Mouse (Mus musculus): ENCODE results near the gene Krt12. TPM values are rescaled to one million over a fixed set of nuclear protein-coding genes. Genes with fewer than 3 reads are reported as not detected.

Gene Krt12
- 5.2 and 6.6 TPM in 2 replicates for polyA plus RNA-seq (2021; fragmentation: Nextera tagmentation)
- long read RNA-seq, experiment 1, partial matches to known transcripts = 10 of 10 reads
- long read RNA-seq, experiment 1, other reads (novel, unspliced or antisense) = 0 of 10 reads
- long read RNA-seq, experiment 2 = 0 reads

GRCm38 (mm10) chr11:99422159-99422558 lies at the start of gene Krt12:
Krt12 (minus strand) TSS chr11:99422259.

GRCm38 (mm10) chr11:99437972-99438371 lies 15.9 kb upstream of the Krt12 start, which contains the start of gene Krt20:
Krt20 (minus strand) TSS chr11:99438150.

GRCm38 (mm10) chr11:99389264-99389663 lies 32.8 kb downstream of the Krt12 start, which contains the start of gene Krt10:
Krt10 (minus strand) TSS chr11:99389364.

GRCm38 (mm10) chr11:99374803-99375202 lies 47.3 kb downstream of the Krt12 start, which contains the start of gene Krt28:
Krt28 (minus strand) TSS chr11:99374903.

Other genes with a start within 250 kb of the Krt12 start
- 33.7 and 36.5 TPM in 2 replicates for gene Smarce1, start 191.2 kb downstream of the Krt12 start, polyA plus RNA-seq (2021; fragmentation: Nextera tagmentation)
- 11.8 and 12.7 TPM in 2 replicates for gene Krt222, start 178.2 kb downstream of the Krt12 start, polyA plus RNA-seq (2021; fragmentation: Nextera tagmentation)
- not detected in 2 replicates for gene Krt24, start 137.0 kb downstream of the Krt12 start, polyA plus RNA-seq (2021; fragmentation: Nextera tagmentation)
- gene Krt25, start 99.3 kb downstream of the Krt12 start, polyA plus RNA-seq (2021; fragmentation: Nextera tagmentation) = not detected in 2 replicates
- 0.10 TPM in 1 of 2 replicates, not detected in the other for gene Krt26, start 84.3 kb downstream of the Krt12 start, polyA plus RNA-seq (2021; fragmentation: Nextera tagmentation)
- gene Krt27, start 71.2 kb downstream of the Krt12 start, polyA plus RNA-seq (2021; fragmentation: Nextera tagmentation) = not detected in 2 replicates
- gene Krt28, start 47.4 kb downstream of the Krt12 start, polyA plus RNA-seq (2021; fragmentation: Nextera tagmentation) = 0.16 and 0.35 TPM in 2 replicates
- gene Krt10, start 32.9 kb downstream of the Krt12 start, polyA plus RNA-seq (2021; fragmentation: Nextera tagmentation) = 42.1 and 46.5 TPM in 2 replicates
- gene Krt20, start 15.9 kb upstream of the Krt12 start, polyA plus RNA-seq (2021; fragmentation: Nextera tagmentation) = not detected in 2 replicates
- gene Krt23, start 70.9 kb upstream of the Krt12 start, polyA plus RNA-seq (2021; fragmentation: Nextera tagmentation) = 0.97 TPM in 1 of 2 replicates, not detected in the other
- gene Krt39, start 99.1 kb upstream of the Krt12 start, polyA plus RNA-seq (2021; fragmentation: Nextera tagmentation) = not detected in 2 replicates
- not detected in 2 replicates for gene Krt40, start 120.9 kb upstream of the Krt12 start, polyA plus RNA-seq (2021; fragmentation: Nextera tagmentation)
- not detected in 2 replicates for gene Krtap3-3, start 128.6 kb upstream of the Krt12 start, polyA plus RNA-seq (2021; fragmentation: Nextera tagmentation)
- gene Krtap3-2, start 134.6 kb upstream of the Krt12 start, polyA plus RNA-seq (2021; fragmentation: Nextera tagmentation) = not detected in 2 replicates
- gene Gm11939, start 137.2 kb upstream of the Krt12 start, polyA plus RNA-seq (2021; fragmentation: Nextera tagmentation) = not detected in 2 replicates
- gene Krtap3-1, start 144.4 kb upstream of the Krt12 start, polyA plus RNA-seq (2021; fragmentation: Nextera tagmentation) = not detected in 2 replicates
- gene Krtap1-5, start 158.8 kb upstream of the Krt12 start, polyA plus RNA-seq (2021; fragmentation: Nextera tagmentation) = not detected in 2 replicates
- gene Krtap1-4, start 161.4 kb upstream of the Krt12 start, polyA plus RNA-seq (2021; fragmentation: Nextera tagmentation) = not detected in 2 replicates
- gene Krtap1-3, start 169.1 kb upstream of the Krt12 start, polyA plus RNA-seq (2021; fragmentation: Nextera tagmentation) = not detected in 2 replicates
- not detected in 2 replicates for gene Krtap9-3, start 175.8 kb upstream of the Krt12 start, polyA plus RNA-seq (2021; fragmentation: Nextera tagmentation)
- gene Gm11938, start 181.0 kb upstream of the Krt12 start, polyA plus RNA-seq (2021; fragmentation: Nextera tagmentation) = not detected in 2 replicates
- not detected in 2 replicates for gene Gm11937, start 187.9 kb upstream of the Krt12 start, polyA plus RNA-seq (2021; fragmentation: Nextera tagmentation)
- not detected in 2 replicates for gene Krtap2-4, start 192.6 kb upstream of the Krt12 start, polyA plus RNA-seq (2021; fragmentation: Nextera tagmentation)
- not detected in 2 replicates for gene Gm11562, start 198.2 kb upstream of the Krt12 start, polyA plus RNA-seq (2021; fragmentation: Nextera tagmentation)
- not detected in 2 replicates for gene Krtap4-1, start 206.0 kb upstream of the Krt12 start, polyA plus RNA-seq (2021; fragmentation: Nextera tagmentation)
- gene Krtap4-2, start 212.8 kb upstream of the Krt12 start, polyA plus RNA-seq (2021; fragmentation: Nextera tagmentation) = not detected in 2 replicates
- gene Krtap4-7, start 221.8 kb upstream of the Krt12 start, polyA plus RNA-seq (2021; fragmentation: Nextera tagmentation) = not detected in 2 replicates
- not detected in 2 replicates for gene Gm11555, start 228.0 kb upstream of the Krt12 start, polyA plus RNA-seq (2021; fragmentation: Nextera tagmentation)
- gene Gm11563, start 236.7 kb upstream of the Krt12 start, polyA plus RNA-seq (2021; fragmentation: Nextera tagmentation) = not detected in 2 replicates
- not detected in 2 replicates for gene Krtap4-6, start 243.7 kb upstream of the Krt12 start, polyA plus RNA-seq (2021; fragmentation: Nextera tagmentation)